Mouse (Mus musculus): ENCODE measurements at regions not wholly inside any gene's neighbourhood (a gene's known extent, or its start where the extent isn't known, plus 50 kb on each side); places are given as distances from the start of the nearest gene placed in this dataset.

DNA sequence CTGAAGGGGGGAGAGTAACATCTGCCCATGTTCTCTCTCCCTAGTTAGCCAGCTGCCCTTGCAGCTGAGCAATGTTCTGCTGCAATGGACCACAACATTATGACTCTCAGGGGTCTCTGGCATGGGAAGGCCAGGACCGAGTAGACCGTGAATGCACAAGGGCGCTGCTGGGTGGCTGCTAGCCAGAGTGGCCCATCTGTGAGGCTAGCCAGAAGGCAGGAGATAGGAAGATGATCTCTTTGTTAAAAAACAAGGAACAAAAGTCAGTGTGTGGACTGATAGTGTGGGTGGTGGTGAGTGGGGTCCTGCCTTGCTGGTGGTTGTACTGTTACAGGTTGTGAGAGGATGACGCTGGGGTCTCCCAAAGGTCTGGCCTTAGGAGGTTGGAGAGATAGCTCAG lies 174.6 kb upstream of the Nxpe4 start:
- no peak for TF ChIP-seq POLR2A (IDR thresholded peaks at IDR 0.05; ENCODE audit: borderline replicate concordance, control insufficient read depth, low read depth, low read length)
- TF ChIP-seq CTCF (IDR thresholded peaks at IDR 0.05; ENCODE audit: control insufficient read depth, insufficient read depth, low read length) = no peak
